Mouse (Mus musculus) cerebellum, adult (tissue): Measurements from ENCODE around the gene Bri3.

Experiments used
- ATAC-seq: cut with Nextera tagmentation; 2 replicates; pipeline ENCODE4 v1.9.2; 2017; ENCODE audit warnings: mild to moderate bottlenecking, moderate library complexity, mixed read lengths; ENCODE audit not compliant: insufficient number of reproducible peaks, low FRiP score, low TSS enrichment

The Bri3 gene

GRCm38 (mm10) chr5:144259228-144259627 is 15.0 kb downstream of the Bri3 start:
- no peak for ATAC-seq

DNA sequence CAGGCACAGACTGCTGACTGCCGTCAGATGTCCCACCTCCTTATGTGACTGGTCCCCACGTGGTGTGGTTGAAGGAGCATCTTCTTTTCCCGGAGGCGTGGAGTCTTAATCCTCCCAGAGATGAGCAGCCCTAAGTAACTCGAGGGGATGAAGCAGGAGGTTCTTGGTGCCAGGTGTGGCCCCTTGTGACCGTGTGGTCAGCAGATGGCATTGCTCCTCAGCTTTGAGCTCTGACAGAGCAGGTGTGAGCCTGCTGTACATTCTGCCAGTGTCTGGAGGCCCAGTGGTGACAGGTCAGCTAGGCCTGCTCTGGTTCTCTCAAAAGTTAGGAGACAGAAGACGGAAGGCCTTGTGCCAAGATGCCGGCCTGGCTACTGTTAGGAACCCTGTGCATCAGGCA is 16.2 kb downstream of the Bri3 start:
- ATAC-seq, result no peak

DNA sequence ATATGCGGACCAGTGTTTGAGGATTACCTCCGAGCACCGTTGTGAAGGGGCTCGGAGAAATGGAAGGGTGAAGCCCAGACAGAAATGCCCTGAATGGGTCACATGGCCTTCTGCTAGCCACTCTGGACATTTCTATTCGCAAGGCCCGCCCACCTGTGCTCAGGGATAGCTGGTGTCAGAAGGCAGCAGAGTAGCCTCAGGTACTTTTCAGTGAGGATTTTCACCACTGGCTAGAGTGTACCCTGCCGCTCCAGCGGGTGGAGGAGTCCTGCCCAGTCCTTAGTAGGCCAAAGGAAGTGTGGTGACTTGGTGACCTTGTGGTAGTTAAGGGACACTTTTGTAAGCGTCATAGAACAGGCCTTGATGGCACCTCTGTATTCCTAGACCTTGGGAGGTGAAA is 17.1 kb downstream of the Bri3 start:
- ATAC-seq, result no peak

DNA sequence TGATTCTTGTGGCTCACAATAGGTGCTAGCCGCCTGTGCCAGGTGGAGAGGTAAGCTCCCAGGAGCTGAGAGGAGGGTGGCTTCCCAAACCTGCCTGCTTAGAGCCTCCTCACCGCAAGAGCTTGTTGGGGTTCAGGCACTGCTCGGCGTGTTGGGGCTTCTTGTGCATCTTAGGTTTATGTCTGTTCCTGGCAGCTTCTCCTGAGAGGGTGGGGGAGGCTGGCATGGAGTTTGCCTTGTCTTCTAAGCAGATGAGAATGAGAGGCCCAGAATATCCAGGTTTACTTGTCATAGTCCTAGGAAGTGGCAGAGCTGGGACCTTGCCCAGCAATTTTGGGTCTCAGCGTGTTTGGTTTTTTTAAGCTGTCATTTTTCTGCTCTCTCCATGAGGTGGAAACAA is 17.6 kb downstream of the Bri3 start:
- no peak for ATAC-seq

DNA sequence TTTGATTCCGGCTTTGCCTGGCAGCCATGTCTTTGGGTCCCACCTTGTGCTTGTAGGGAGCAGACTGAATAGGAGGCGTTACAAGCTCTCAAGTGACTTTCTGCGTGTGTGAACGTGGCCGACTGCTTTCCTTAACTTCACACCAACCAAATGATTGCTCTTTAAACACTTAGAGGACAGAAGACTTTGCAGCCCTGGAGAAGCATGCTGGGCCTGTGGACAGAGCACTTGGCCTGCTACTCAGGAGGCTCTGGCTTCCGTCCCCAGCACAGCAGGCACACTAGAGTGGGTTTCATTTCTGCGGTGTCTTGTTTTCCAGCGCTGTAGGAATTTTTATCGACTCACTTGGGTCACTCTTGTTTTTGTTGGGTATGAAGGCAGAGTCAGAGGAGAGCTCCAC is 18.8 kb downstream of the Bri3 start:
- ATAC-seq, result no peak

- no peak for ATAC-seq
Observed at GRCm38 (mm10) chr5:144263496-144263895, 19.3 kb downstream of the Bri3 start.

DNA sequence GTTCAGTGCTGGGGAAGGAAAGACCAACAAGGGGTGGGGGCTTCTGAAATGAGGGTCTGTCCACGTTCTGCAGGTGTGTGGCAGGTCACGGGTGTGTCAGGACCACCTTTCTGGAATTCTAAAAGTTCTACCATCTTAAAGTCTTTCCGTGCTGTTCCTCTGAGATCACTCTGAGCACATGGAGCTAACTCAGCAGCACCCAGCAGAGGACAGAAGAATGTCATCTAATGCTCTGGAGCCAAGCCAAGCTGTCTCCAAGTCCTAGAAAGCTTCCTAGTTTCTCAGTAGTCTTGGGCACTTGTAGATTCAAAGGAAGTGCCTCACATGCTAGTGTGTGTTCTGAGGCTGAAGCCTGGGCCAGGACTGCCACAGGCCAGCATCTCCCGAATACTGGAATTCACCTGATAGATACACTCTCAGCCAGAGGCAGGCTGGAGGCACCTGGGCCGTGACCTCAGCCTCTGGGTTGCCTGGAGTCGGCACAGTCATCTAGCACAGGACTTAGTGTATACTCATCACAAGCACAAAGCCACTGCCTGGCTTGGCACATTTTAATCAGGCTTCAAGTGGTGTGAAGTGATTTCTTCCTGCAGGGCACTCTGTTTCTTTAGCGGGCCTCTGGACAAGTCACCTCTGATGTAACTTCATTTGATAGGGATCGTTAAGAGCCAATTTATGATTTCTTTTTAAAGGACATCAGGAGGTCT is 23.5 kb downstream of the Bri3 start:
- no peak for ATAC-seq

DNA sequence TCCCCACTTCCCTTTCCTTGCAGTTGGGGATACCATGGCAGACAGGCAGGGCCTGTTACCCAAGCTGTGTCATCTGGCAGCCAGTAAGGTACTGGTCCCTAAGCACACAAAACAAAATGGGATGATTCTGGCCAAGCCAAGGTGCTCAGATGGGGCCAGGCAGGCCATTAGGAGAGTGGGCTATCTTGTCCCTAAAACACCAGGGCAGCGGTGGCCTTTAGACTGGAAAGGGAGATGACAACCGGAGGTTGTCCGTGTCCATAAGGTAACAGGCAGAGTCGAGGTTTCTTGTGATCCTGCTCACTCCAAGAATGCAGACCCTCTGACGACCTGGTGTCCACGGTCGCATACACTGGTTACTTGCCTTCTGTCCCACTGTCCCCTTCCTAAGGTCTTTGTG is 25.7 kb downstream of the Bri3 start:
- ATAC-seq, result no peak

DNA sequence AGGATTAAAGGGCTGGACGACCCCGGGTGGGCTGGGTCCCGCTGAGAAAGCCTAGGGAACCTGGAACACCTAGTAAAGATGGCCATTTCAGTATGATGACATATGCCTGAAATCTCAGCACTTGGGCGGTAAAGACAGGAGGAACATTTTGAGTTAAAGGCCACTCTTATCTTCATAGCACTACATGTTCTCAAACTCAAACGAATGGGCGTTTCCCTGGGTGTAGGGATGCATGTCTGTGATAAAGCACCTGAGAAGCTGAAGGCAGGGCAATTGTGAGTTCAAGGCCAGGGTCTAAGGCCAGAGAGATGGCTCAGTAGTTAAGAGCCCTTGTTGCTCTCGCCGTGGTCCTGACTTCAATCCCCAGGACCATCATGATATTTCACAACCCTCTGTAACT is 26.2 kb downstream of the Bri3 start:
- ATAC-seq, result no peak

DNA sequence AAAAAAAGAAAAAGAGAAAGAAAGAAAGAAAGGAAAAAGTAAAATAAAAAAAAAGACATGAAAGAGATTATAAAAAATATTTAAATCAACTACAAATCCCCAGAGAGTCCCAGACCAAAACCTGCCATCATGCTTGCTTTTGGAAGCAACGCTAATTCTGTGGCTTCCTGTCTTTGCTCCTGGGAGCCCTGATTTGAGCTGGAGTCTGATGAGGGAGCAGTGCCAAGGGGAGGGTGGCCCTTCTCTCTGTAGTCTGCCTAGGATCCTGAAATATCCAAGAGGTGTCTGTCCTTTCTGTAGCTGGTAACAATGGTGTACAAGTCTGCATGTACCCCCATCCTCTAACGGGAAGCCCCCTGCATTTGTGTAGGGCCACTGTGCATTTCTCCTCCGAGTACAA is 26.9 kb downstream of the Bri3 start:
- no peak for ATAC-seq

DNA sequence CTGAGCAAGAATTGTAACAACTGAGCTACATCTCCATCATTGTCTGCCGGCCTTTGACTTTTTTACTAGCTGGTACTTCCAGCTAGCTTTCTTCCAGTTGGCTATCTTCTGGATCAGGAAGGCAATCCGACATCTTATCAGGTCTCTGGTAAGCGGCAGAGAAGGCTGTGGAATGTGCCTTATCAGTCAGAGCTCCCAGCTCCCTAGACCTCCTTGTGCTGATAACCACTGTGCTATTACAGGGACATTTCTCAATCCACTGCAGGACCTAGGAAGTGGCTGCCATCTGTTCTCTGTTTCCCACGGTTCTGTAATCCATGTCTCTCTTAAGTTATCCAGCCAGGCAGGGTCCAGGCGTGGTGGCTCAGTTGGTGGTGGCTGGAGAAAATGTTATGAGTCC is 27.5 kb downstream of the Bri3 start:
- ATAC-seq, result no peak

DNA sequence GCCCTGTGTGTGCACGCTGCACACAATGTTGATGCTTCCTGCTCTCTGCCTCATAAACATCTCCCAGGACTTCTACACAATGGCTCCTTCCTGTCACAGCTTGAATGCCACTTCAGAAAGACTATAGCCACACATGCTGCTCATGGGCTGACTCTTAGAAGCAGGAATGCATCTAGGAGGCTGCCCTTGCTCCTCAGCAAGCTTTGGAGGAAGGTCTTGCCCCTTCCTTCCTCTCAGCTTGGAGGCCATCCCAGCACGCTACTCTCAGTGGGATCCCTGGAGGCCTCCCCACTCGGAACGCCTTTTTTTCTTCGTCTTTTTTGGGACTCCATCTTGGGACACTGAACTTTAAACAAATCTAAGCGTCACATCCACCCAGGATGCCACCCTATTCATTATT is 30.7 kb downstream of the Bri3 start:
- no peak for ATAC-seq

GRCm38 (mm10) chr5:144276898-144277630 is 32.8 kb downstream of the Bri3 start:
- ATAC-seq, result no peak

DNA sequence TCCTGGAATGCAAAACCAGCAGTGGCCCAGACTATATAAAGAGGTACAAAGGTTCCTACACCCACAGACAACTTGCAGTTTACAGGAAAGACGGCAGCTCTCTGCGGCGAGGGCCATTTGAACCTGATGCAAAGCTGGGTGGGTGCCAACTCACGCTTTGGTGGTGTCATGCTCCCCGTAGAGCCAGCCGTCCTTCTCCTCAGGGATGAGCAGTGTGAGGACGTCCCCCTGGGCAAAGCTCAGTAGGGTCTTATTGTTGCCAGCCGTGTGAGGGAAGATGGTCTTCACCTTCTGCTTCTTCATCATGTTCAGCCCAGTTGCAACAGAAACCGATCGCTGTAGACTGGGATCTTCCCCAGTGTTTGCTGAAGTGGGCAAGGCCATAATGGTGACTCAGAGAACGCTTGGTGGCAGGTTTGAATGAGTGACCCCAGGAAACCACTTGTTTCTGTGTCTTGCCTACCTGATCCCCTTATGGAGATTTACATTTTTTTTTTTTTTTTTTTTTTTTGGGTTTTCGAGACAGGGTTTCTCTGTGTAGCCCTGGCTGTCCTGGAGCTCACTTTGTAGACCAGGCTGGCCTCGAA is 34.2 kb downstream of the Bri3 start:
- ATAC-seq, result no peak

DNA sequence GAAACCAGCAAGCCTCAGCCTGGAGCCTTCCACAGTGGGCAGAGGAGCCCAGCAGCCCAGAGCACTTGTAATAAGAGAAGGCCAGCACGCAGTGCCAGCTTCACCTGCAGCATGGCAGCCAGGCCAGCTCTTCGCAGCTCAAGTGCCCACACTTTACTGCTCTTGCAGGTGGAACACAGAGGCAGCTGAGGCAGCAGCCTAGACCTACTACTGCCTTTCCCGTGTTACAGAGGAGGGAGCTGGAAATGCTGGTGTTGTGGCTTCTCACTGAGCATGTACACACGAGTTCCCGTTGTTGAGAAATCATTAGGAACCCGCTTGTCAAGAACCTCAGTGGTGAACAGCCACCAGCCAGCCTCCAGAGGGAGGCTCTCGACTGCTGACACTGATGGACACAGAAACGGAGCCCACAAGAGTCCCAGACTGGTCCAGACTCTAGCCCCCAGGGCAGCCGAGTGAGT is 34.9 kb downstream of the Bri3 start:
- ATAC-seq, result no peak

DNA sequence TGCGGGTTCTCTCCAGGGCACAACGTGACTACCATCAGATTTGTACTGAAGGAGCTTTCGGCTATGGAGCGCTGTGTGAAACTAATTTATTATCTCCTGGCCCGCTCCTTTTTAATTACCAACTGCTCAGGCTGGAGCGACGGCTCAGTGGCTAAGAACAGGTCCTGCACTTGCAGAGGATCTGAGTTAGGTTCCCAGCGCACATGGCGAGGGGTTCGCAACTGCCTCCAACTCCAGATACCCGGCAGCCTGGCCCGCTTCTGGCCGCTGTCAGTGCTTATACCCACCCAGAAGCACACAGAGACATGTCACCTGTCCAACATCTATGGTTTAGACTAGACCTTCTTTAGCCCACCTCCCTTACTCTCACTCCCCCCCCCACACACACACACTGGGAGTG is 35.7 kb downstream of the Bri3 start:
- no peak for ATAC-seq

DNA sequence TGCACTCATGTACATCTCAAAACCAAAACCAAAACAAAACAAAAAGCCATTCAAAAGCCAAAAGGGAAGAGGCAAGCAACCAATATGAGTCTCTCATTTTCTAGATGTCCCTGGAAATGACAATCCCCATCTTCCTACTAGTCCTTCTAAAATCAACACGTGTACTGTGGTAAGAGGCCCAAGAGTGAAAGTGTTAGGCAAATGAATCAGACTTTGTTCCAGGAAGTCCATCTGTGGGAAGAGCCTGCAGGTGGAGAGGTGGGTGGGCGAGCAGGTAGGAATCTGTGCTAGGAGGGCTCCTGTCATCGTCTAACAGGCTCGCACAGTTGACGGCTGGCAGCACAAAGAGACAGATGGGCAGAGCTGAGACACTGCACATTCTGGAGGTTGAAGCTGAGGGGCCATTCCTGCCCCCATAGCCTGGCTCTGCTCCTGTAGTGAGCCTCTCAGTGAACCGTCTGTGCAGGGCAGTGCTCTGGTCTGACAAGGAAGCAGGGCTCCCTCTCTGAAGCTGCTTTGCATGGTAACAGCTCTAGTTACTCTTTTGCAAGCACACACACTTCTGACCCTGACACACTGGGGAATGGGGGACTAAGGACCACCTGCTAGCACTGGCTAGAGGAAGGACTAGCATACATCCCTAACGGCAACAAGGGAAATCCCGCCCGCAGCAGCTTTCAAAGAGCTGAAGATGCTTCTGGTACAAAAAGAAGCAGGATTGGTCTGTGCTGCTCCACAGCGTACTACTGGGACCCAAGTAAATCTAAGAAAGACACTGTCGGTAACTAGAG is 38.4 kb downstream of the Bri3 start:
- no peak for ATAC-seq

GRCm38 (mm10) chr5:144283551-144284031 is 39.4 kb downstream of the Bri3 start:
- no peak for ATAC-seq

DNA sequence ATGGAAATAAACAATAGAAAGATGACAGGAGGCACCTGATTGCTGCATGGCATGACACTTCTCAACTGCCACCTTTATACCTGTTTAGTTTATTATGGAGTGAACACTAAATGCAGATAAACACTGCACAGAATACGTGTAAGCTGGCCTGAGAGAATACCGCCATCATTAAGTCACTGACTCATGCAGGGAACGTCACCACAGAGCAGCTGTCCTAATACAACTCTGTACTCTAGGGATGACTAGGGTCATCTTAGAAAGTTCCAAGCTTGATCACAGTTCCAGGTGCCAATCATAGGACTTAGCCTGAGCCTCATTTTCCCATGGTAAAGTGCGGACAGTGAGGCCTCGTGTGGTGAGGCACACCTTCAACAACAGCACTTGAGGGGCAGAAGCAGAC is 40.4 kb downstream of the Bri3 start:
- ATAC-seq, result no peak

- no peak for ATAC-seq
Observed at GRCm38 (mm10) chr5:144286591-144287266, 42.5 kb downstream of the Bri3 start.
